Mouse (Mus musculus): ENCODE measurements around the gene OR5BS1P. TPM values are rescaled to one million over a fixed set of nuclear protein-coding genes. Genes with fewer than 3 reads are reported as not detected.
"Not testable (repeated sequence)": the region's sequence is repeated elsewhere in the genome, so short reads cannot be mapped to it uniquely, and the experiment has no call there.

Gene OR5BS1P
- polyA plus RNA-seq, 1 experiment from 2014 or later: not detected

DNA sequence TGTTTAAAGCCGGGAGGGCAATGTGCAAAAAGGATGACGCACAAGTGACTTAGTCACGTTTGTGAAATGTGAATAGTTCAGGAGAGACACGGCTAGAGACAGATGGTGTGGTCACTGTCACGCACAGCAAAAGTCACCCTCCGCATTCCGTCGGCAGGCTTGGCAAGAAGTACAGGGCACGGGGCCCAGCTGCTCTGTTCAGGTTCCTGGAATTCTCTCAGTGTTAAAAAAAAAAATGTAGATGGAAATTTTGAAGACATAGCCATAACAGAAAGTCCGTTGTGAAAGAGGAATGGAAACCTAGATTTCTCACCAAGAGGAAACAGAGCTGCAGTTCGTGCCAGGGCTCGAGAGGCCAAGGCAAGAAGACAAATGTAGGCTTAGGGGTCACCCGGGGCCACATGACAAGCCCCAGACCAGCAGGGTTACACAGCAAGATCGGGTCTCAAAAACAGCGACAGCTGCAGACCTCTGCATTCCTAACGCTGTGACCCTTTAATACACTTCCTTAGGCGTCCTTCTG is 43.2 kb downstream of the OR5BS1P start:
- no peak overlapping the region for H3K27ac ChIP-seq (ENCODE audit: low read depth, low read length)
- 48% methylated on average over 17 of the region's 17 CpGs for WGBS
- no peak overlapping the region for H3K4me2 ChIP-seq (ENCODE audit: low read length)
- H3K4me1 ChIP-seq (ENCODE audit: control insufficient read depth, insufficient read depth, low read depth, low read length): 0 out of 2 replicates have a peak, but pooled peaks cover 2% of the 10 kb centered on the region
- ATAC-seq: no peak
- H3K27me3 ChIP-seq (replicated peaks; ENCODE audit: control insufficient read depth, insufficient read depth, low read length): no peaks in the 10 kb centered on the region
- H3K36me3 ChIP-seq (ENCODE audit: control insufficient read depth, insufficient read depth, low read length): 0 out of 2 replicates have a peak, but pooled peaks cover 2% of the 10 kb centered on the region
- H3K9me3 ChIP-seq (ENCODE audit: control insufficient read depth, low read length): no peaks in the 10 kb centered on the region
- no peak overlapping the region for H3K4me3 ChIP-seq (ENCODE audit: low read length)
- no peak overlapping the region for H3K9ac ChIP-seq (ENCODE audit: low read depth, low read length)

DNA sequence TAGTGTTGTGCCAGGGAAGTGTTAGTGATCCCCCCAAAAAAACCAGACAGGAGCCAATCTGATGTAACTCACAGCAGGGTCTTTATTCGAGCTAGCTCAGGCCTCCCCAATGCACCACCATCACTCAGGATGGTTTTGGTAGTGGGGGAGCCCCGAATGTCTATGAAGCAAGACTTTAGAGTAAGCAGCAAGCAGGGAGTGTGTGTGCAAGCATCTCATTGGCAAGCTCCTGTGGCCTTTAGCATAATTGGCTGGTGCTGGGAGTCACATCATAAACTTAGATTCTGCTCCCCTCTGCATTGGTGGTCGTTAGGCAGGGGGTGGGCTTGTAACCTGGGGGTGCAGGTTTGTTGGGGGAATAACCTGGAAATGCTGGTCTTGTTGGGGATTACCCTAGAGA is 44.0 kb downstream of the OR5BS1P start:
- not testable (repeated sequence) for H3K4me1 ChIP-seq (ENCODE audit: control insufficient read depth, insufficient read depth, low read depth, low read length); H3K9me3 ChIP-seq (ENCODE audit: control insufficient read depth, low read length); ATAC-seq; H3K27me3 ChIP-seq (replicated peaks; ENCODE audit: control insufficient read depth, insufficient read depth, low read length); H3K36me3 ChIP-seq (ENCODE audit: control insufficient read depth, insufficient read depth, low read length); H3K4me2 ChIP-seq (ENCODE audit: low read length); H3K27ac ChIP-seq (ENCODE audit: low read depth, low read length); H3K9ac ChIP-seq (ENCODE audit: low read depth, low read length); H3K4me3 ChIP-seq (ENCODE audit: low read length)
- 71% methylated on average over 3 of the region's 3 CpGs for WGBS

GRCm38 (mm10) chr15:98514146-98514545 is 44.5 kb downstream of the OR5BS1P start:
- H3K4me1 ChIP-seq (ENCODE audit: control insufficient read depth, insufficient read depth, low read depth, low read length): 0 out of 2 replicates have a peak, but pooled peaks cover 2% of the 10 kb centered on the region
- no peak for ATAC-seq
- peaks cover 7% of the 10 kb centered on the region; the same call in 1 of the 2 replicates for H3K36me3 ChIP-seq (ENCODE audit: control insufficient read depth, insufficient read depth, low read length)
- no peaks in the 10 kb centered on the region for H3K9me3 ChIP-seq (ENCODE audit: control insufficient read depth, low read length)
- H3K4me3 ChIP-seq (ENCODE audit: low read length): no peak overlapping the region
- no peak overlapping the region for H3K9ac ChIP-seq (ENCODE audit: low read depth, low read length)
- 93% methylated on average over 8 of the region's 8 CpGs for WGBS
- H3K27ac ChIP-seq (ENCODE audit: low read depth, low read length): no peak overlapping the region
- no peak overlapping the region for H3K4me2 ChIP-seq (ENCODE audit: low read length)
- no peaks in the 10 kb centered on the region for H3K27me3 ChIP-seq (replicated peaks; ENCODE audit: control insufficient read depth, insufficient read depth, low read length)

DNA sequence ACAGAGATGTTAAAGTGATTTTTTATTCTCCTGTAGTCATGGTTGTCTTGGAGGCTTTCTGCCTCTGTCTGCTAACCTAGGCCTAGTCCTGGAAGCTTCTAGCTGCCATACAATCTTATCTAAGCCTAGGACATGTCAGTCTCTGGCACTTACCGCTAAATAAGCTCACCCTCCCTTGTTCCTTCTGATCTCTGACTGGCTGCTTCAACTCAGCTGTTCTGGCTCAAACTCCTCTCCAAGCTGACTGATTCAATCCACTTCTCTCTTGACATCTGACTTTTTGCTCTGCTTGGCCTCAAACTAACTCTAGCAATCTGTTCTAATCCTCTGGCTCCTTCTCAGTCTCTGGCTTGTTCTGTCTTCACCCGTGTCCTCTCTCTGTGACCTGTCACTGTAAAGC is 45.1 kb downstream of the OR5BS1P start:
- H3K4me1 ChIP-seq (ENCODE audit: control insufficient read depth, insufficient read depth, low read depth, low read length); H3K4me2 ChIP-seq (ENCODE audit: low read length); H3K4me3 ChIP-seq (ENCODE audit: low read length); H3K9ac ChIP-seq (ENCODE audit: low read depth, low read length); ATAC-seq; H3K9me3 ChIP-seq (ENCODE audit: control insufficient read depth, low read length); H3K27me3 ChIP-seq (replicated peaks; ENCODE audit: control insufficient read depth, insufficient read depth, low read length); H3K27ac ChIP-seq (ENCODE audit: low read depth, low read length): not testable (repeated sequence)
- H3K36me3 ChIP-seq (ENCODE audit: control insufficient read depth, insufficient read depth, low read length): peaks cover 12% of the 10 kb centered on the region
- WGBS: 81% methylated on average over 2 of the region's 2 CpGs

- Histone ChIP-seq H3K4me3 (ENCODE audit: low read length) (no peak overlapping the region), H3K9me3 (ENCODE audit: control insufficient read depth, low read length) (no peaks in the 10 kb centered on the region), H3K9ac (ENCODE audit: low read depth, low read length) (no peak overlapping the region), H3K27ac (ENCODE audit: low read depth, low read length) (no peak overlapping the region), H3K27me3 (replicated peaks; ENCODE audit: control insufficient read depth, insufficient read depth, low read length) (no peaks in the 10 kb centered on the region), H3K4me1 (ENCODE audit: control insufficient read depth, insufficient read depth, low read depth, low read length) (no peaks in the 10 kb centered on the region), H3K4me2 (ENCODE audit: low read length) (no peak overlapping the region), H3K36me3 (ENCODE audit: control insufficient read depth, insufficient read depth, low read length) (peaks cover 25% of the 10 kb centered on the region)
- ATAC-seq: 0 out of 2 replicates have a peak, but pooled peaks have one; percentile 50
- 67% methylated on average over 16 of the region's 16 CpGs for WGBS
Measured at GRCm38 (mm10) chr15:98517380-98518355, 48.0 kb downstream of the OR5BS1P start.

DNA sequence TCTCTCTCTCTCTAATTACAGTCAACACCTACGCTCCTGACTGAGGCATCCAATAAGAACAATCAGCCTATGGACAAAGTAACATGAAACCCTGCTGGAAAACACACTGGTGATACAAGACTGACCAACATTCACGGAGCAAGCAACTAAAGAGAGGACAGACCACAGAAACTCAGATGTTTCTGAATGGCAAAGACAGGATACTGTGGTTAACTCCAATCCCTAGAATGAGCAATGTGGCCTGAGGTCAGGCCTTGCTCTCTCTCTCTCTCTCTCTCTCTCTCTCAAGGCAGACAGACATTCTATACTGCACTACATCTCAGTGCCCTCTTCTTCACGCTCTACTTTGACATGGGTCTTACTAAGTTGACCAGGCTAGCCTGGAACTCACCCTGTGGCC is 51.5 kb downstream of the OR5BS1P start:
- Histone ChIP-seq H3K27me3 (replicated peaks; ENCODE audit: control insufficient read depth, insufficient read depth, low read length) (no peaks in the 10 kb centered on the region), H3K9me3 (ENCODE audit: control insufficient read depth, low read length) (no peaks in the 10 kb centered on the region), H3K9ac (ENCODE audit: low read depth, low read length) (no peak overlapping the region), H3K27ac (ENCODE audit: low read depth, low read length) (no peak overlapping the region), H3K4me1 (ENCODE audit: control insufficient read depth, insufficient read depth, low read depth, low read length) (no peaks in the 10 kb centered on the region), H3K36me3 (ENCODE audit: control insufficient read depth, insufficient read depth, low read length) (peaks cover 37% of the 10 kb centered on the region), H3K4me3 (ENCODE audit: low read length) (no peak overlapping the region), H3K4me2 (ENCODE audit: low read length) (no peak overlapping the region)
- ATAC-seq: no peak
- WGBS: 91% methylated on average over 3 of the region's 3 CpGs

DNA sequence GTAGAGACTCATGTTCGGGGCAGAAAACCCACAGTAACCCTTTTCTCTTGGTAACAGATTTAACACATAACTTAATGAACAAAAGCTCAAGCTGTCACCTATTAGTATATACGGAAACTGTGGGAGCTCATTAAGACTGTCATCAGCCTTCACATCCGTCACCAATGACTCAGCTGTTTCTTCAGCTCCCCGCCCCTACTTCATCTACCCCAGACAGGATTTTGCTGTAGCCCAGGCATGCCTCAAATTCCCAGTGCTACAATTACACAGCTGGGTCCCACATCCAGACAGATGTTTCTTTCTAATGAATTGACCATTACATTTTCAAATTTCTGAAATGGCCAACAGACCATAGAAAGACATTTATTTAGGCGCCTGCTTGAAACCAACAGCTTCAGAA is 56.4 kb downstream of the OR5BS1P start:
- Histone ChIP-seq H3K27ac (ENCODE audit: low read depth, low read length) (no peak overlapping the region), H3K4me1 (ENCODE audit: control insufficient read depth, insufficient read depth, low read depth, low read length) (peaks cover 3% of the 10 kb centered on the region; the same call in 1 of the 2 replicates), H3K9ac (ENCODE audit: low read depth, low read length) (no peak overlapping the region), H3K36me3 (ENCODE audit: control insufficient read depth, insufficient read depth, low read length) (peaks cover 48% of the 10 kb centered on the region), H3K4me3 (ENCODE audit: low read length) (no peak overlapping the region), H3K4me2 (ENCODE audit: low read length) (no peak overlapping the region), H3K9me3 (ENCODE audit: control insufficient read depth, low read length) (no peaks in the 10 kb centered on the region), H3K27me3 (replicated peaks; ENCODE audit: control insufficient read depth, insufficient read depth, low read length) (no peaks in the 10 kb centered on the region)
- 51% methylated on average over 5 of the region's 5 CpGs for WGBS
- no peak for ATAC-seq

GRCm38 (mm10) chr15:98527056-98527771 is 57.5 kb downstream of the OR5BS1P start:
- 93% methylated on average over 5 of the region's 5 CpGs for WGBS
- Histone ChIP-seq H3K36me3 (ENCODE audit: control insufficient read depth, insufficient read depth, low read length) (peaks cover 47% of the 10 kb centered on the region), H3K27ac (ENCODE audit: low read depth, low read length) (no peak overlapping the region), H3K4me2 (ENCODE audit: low read length) (no peak overlapping the region), H3K27me3 (replicated peaks; ENCODE audit: control insufficient read depth, insufficient read depth, low read length) (no peaks in the 10 kb centered on the region), H3K4me3 (ENCODE audit: low read length) (no peak overlapping the region), H3K4me1 (ENCODE audit: control insufficient read depth, insufficient read depth, low read depth, low read length) (peaks cover 4% of the 10 kb centered on the region), H3K9me3 (ENCODE audit: control insufficient read depth, low read length) (no peaks in the 10 kb centered on the region), H3K9ac (ENCODE audit: low read depth, low read length) (no peak overlapping the region)
- ATAC-seq: no peak

DNA sequence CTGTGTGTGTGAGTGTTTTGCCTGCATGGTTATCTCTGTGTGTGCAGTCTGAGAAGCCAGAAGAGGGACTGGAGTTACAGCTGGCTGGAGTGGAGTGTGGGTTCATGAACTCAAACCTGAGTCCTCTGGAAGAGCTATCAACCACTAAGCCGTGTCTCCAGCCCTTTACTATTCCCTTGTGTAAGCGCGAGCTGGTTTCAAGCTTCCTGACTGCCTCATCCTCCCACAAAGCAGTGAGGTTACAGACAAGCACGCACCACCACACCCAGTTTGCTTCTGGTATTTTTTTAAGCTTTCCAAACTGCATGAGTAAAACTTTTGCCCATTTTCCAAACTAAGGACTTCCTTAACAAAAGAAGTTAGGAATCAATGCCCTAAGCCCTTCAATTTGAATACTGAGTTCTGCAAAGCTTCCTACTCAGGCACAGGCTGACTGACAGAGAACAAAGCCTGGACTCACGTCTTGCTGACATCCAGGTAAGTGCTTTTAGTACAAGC is 58.4 kb downstream of the OR5BS1P start:
- ATAC-seq: no peak
- Histone ChIP-seq H3K27ac (ENCODE audit: low read depth, low read length) (no peak overlapping the region), H3K27me3 (replicated peaks; ENCODE audit: control insufficient read depth, insufficient read depth, low read length) (no peaks in the 10 kb centered on the region), H3K9me3 (ENCODE audit: control insufficient read depth, low read length) (no peaks in the 10 kb centered on the region), H3K4me1 (ENCODE audit: control insufficient read depth, insufficient read depth, low read depth, low read length) (peaks cover 12% of the 10 kb centered on the region), H3K4me3 (ENCODE audit: low read length) (no peak overlapping the region), H3K9ac (ENCODE audit: low read depth, low read length) (no peak overlapping the region), H3K4me2 (ENCODE audit: low read length) (no peak overlapping the region), H3K36me3 (ENCODE audit: control insufficient read depth, insufficient read depth, low read length) (peaks cover 38% of the 10 kb centered on the region)
- 93% methylated on average over 5 of the region's 5 CpGs for WGBS
